Mouse (Mus musculus) lung, postnatal 25 days (tissue): ENCODE results near the gene Gm20736.
"Not testable (repeated sequence)": the region's sequence is repeated elsewhere in the genome, so short reads cannot be mapped to it uniquely, and the experiment has no call there.

ENCODE experiments used
- DNase-seq: peaks from one replicate; pipeline ENCODE4 v3.0.0; 2022; ENCODE audit warnings: low spot score

Gene Gm20736

DNA sequence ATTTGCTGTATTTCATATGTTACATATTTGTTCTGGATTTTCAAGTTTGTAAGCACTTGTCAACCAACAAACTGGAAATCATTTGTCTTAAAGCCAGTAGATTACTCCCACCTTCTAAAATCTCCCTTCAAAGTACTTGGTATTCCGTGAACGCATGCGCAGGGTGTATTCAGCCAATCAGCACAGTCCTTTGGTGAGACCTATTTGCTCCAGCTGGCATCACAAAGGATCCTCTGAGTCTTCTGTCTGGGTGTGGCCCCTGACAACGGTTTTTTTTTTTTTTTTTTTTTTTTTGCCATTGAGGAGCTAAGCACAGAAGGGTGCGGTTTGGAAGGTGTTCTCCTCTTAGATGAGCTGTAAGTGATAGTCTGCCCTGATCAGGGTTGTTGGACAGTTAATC is at the start of gene Gm20736:
Gm20736 (plus strand) TSS at position 301 of the 400 bp plus-strand sequence.
- DNase-seq, result not testable (repeated sequence)
